Mouse (Mus musculus) monocyte, adult 2 months (primary cell): ENCODE data around the gene Cd79a.

ENCODE experiments used
- DNase-seq, 2 experiments: peaks; one replicate each; pipeline ENCODE4 v3.0.0; 2022; ENCODE audit warnings: low spot score in 2 of 2, low read depth in 1 of 2

The Cd79a gene

GRCm38 (mm10) chr7:24897224-24897623, at the start of gene Cd79a:
TSS of gene Cd79a (plus strand) at chr7:24897381.
- DNase-seq: no peak

- DNase-seq: no peak
These were observed 47.0 kb upstream of the Cd79a start for GRCm38 (mm10) chr7:24850162-24850561.

DNA sequence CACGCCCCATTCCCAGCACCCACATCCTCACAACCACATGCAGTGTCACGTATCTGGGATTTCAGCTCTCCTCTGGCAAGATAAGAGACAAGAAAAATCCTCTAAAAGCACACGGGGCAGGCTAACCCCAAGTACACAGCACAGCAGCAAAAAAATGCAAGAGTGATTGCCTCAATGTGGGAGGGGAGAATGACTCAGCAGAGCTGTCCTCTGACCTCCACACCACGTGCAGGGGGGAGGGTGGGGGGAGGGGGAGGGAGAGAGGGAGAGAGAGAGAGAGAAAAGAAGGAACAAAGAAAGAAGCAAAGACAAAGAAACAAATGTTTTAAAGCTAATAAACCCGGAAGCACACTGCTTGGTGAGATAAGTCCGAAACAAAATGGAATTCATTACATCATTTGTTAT, 46.3 kb upstream of the Cd79a start:
- no peak for DNase-seq

GRCm38 (mm10) chr7:24851596-24852325, 45.4 kb upstream of the Cd79a start:
- DNase-seq: no peak

DNA sequence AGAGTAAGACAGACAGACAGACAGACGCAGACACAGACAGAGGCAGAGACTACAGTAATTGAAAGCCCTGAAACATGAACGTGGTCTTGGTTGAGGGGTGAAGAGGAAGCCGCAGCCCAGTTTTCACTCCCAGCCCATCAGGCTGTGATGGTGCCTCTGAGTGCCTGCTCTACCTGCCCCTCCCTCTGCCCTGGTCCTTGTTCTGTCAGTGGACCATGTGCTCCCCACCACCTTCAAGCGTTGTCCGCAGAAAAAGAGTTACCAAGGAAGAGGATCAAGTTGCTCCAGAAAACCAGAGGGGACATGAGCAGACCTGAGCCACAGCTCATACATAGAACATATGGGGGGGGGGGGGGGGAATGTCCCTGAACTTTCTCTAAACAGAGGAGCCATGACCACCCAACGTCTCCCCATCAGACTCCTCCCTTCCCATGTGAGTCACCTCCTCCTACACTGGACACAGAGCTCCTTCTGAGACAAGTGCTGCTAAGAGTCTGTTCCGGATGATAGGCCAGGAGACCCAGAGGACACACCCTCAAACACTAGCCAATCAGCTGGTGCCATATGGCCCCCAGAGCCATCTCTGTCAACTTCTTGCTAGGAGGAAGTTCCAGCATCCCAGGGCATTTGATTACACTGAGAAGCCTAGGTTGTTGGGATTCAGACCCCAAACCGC, 44.5 kb upstream of the Cd79a start:
- DNase-seq: no peak

GRCm38 (mm10) chr7:24853233-24853563, 44.0 kb upstream of the Cd79a start:
- DNase-seq: no peak

DNA sequence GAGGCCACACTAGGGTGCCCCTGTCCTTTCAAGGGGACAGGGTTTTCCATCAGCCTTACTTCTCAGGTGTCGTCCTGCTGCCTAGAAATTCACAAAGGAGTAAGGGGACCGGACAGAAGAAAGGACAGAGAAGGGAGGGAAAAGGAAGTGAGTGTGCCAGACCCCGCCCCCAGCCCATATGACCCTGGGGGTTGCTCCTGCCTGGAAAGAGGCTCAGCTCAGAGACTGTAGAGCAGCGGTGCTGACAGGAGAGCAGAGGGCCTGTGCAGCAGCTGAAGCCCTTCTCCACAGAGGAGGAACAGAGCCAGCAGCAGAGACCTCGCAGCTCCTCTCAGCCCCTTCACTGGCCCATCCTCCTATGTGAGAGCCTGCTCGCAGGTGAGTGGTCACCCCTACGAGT, 43.5 kb upstream of the Cd79a start:
- DNase-seq: no peak

- DNase-seq: peak in 1 of 2 experiments; percentile 16
These were observed 40.6 kb upstream of the Cd79a start for GRCm38 (mm10) chr7:24856460-24857120.

DNA sequence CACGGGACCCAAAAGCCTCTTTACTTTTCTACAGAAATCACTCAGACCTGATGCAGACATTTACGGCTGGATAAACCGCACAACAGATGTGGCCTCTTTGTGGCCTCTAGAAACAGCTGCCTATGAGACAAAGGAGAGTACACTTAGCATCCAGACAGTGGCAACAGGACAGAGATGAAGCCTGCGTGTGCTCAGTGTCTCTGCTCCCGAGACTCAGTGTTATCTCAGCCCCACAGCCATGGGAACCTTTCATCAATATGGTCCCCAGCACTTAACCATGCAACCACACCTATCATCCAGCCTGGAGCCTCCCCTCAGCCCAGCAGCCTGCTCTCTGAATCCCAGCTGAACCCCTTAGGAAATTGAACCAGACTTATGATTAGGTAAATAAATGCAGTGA, 37.9 kb upstream of the Cd79a start:
- DNase-seq: no peak

- no peak for DNase-seq
These were observed 35.3 kb upstream of the Cd79a start, which contains the start of gene Gm9844 for GRCm38 (mm10) chr7:24861913-24862312. TSS of gene Gm9844 (plus strand) at chr7:24862213.

GRCm38 (mm10) chr7:24862853-24863252, 34.3 kb upstream of the Cd79a start:
- DNase-seq: no peak

GRCm38 (mm10) chr7:24864156-24864555, 33.0 kb upstream of the Cd79a start:
- no peak for DNase-seq

DNA sequence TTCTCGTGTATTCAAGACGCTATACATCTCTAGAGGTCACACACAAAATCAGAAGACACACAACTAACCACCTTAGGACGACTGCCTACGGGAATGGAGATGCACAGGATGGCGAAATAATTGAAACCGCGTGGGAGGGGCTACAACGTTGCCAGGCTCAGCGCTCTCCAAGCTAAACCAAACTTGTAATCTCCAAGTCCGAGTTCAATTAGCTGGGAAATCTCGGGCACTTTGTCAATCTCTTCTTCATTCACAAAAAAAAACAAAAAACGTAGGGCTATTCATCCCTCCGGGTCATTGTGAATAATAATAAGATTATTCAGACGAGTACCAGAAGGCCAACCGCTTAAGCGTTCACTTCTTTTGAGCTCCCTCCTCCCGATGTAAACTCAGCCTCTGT, 28.1 kb upstream of the Cd79a start:
- no peak for DNase-seq

- DNase-seq: no peak
These were observed 27.5 kb upstream of the Cd79a start, which contains the start of the genes Lypd4 and Dmrtc2 for GRCm38 (mm10) chr7:24869532-24870165. TSS of gene Lypd4 (minus strand) at chr7:24869941. TSS of gene Dmrtc2 (plus strand) at chr7:24870057.

- no peak for DNase-seq
These were observed 19.6 kb upstream of the Cd79a start for GRCm38 (mm10) chr7:24877588-24877987.

GRCm38 (mm10) chr7:24879620-24880019, 17.6 kb upstream of the Cd79a start:
- DNase-seq: no peak

DNA sequence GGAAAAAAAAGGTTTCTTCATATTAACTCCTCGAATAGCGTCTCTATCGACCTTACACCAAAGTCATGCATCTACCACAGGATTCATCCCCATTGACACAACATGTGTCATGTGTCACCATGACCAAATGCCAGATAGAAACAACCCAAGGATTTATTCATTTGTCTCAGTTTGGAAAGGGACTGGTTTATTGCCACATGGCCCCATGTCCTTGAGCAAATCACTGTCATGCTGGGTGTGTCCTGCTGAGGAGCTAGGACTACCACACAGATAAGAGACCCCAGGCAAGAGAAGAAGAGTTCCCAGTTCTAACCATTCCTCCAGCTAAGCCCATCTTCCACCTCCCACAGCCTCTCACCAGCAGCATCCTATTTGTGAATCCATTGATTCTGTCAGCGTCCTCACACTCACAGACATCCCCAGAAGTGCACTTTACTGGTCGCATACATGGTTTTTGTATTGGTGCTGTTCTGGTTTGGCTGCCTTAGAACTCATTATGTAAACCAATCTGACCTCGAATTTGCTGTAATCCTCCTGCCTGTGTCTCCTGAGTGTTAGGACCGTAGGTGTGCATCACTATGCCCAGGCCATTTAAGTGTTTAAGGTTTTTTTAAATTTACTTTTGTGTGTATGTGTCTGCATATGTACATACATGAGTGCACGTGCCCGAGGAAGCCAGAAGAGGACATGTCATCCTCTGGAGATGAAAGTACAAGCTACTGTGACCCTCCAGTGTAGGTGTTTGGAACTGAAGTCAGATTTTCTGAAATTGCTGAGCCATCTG, 14.6 kb upstream of the Cd79a start:
- no peak for DNase-seq

GRCm38 (mm10) chr7:24883896-24884692, 13.1 kb upstream of the Cd79a start, which contains the start of gene Rps19:
TSS of gene Rps19 (plus strand) at chr7:24884371.
- peak; percentile 94 to 95 for DNase-seq

DNA sequence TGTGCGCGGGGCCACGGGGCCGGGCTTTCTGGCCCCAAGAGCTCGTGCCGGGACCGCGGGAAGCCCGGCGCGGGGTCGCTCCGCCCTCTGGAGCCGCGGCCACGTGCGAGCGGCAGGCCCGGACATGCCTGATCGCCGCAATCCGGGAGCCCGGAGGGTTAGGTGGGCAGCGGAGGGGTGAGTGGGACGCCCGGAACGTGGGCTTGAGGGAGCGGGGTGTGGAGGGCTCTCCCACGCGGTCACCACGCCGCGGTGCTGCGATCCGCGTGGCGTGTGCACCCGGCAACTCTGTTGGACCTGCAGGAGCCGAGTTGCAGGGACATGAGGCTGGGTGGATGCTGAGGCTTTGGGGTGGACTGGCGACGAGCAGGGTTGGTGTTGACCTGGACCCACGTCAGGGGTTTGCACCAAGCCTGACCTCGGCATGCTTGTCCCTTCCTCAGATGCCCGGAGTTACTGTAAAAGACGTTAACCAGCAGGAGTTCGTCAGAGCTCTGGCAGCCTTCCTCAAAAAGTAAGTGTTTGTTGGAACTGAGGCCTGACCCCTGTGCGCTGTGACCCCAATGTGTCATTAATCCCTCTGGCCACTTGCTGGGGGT, 12.4 kb upstream of the Cd79a start:
- DNase-seq: no peak
